Mouse (Mus musculus) cortical plate, adult 2 months (tissue): ENCODE results near the gene Fgfr2. TPM values are rescaled to one million over a fixed set of nuclear protein-coding genes. Genes with fewer than 3 reads are reported as not detected.

ENCODE experiments used
- H3K27ac ChIP-seq: fragments of 200-500 bp; 2 replicates; pipeline ENCODE4 v1.5.1; 2012; ENCODE audit warnings: low read length, control low read depth, inconsistent platforms; ENCODE audit not compliant: insufficient read depth
- H3K4me1 ChIP-seq: fragments of 200-500 bp; 2 replicates; pipeline ENCODE4 v1.6.1; 2011; ENCODE audit warnings: low read length; ENCODE audit not compliant: control insufficient read depth, insufficient read depth
- H3K4me3 ChIP-seq: fragments of 200-500 bp; 2 replicates; pipeline ENCODE4 v1.5.1; 2011; ENCODE audit warnings: mild to moderate bottlenecking, low read length, control low read depth; ENCODE audit not compliant: insufficient read depth
- CTCF ChIP-seq: fragments of 200-500 bp; IDR thresholded peaks from 2 replicates; pipeline ENCODE4 v1.5.1; 2011; ENCODE audit warnings: mild to moderate bottlenecking, control low read depth, low read length; ENCODE audit not compliant: insufficient read depth; ENCODE audit errors: extremely low read depth
- POLR2A ChIP-seq: fragments of 200-500 bp; IDR thresholded peaks from 2 replicates; pipeline ENCODE4 v1.6.1; 2011; ENCODE audit warnings: mild to moderate bottlenecking, low read length, control low read depth; ENCODE audit not compliant: insufficient read depth; ENCODE audit errors: extremely low read depth
- polyA plus RNA-seq: library from polyadenylated mRNA; depleted of rRNA; stranded (reverse); fragments of >200 nt; gene quantifications from 2 replicates; pipeline ENCODE4 v1.2.3, GENCODE M21; 2012

The Fgfr2 gene
- polyA plus RNA-seq, 1 experiment = 50.4 TPM

- Histone ChIP-seq H3K4me1 (peaks cover 28% of the 10 kb centered on the region), H3K27ac (peak overlapping the region; percentile 83), H3K4me3 (no peak overlapping the region)
- TF ChIP-seq CTCF (no peak), POLR2A (no peak)
These were observed 316.9 kb downstream of the Fgfr2 start for GRCm38 (mm10) chr7:132806286-132806685.

- no peak overlapping the region for H3K27ac ChIP-seq
- no peak overlapping the region for H3K4me3 ChIP-seq
- TF ChIP-seq POLR2A (no peak), CTCF (no peak)
- peaks cover 26% of the 10 kb centered on the region for H3K4me1 ChIP-seq
These were observed 318.2 kb downstream of the Fgfr2 start for GRCm38 (mm10) chr7:132804951-132805350.

GRCm38 (mm10) chr7:132804461-132804860 is 318.7 kb downstream of the Fgfr2 start:
- H3K27ac ChIP-seq = no peak overlapping the region
- peaks cover 26% of the 10 kb centered on the region for H3K4me1 ChIP-seq
- H3K4me3 ChIP-seq = no peak overlapping the region
- no peak for TF ChIP-seq POLR2A
- TF ChIP-seq CTCF = no peak

GRCm38 (mm10) chr7:132803962-132804361 is 319.2 kb downstream of the Fgfr2 start:
- Histone ChIP-seq H3K4me1 (peaks cover 29% of the 10 kb centered on the region), H3K4me3 (no peak overlapping the region), H3K27ac (no peak overlapping the region)
- TF ChIP-seq CTCF = no peak
- no peak for TF ChIP-seq POLR2A

- peak overlapping the region; percentile 43; the same call in 1 of the 2 replicates for H3K27ac ChIP-seq
- no peak overlapping the region for H3K4me3 ChIP-seq
- H3K4me1 ChIP-seq = peaks cover 30% of the 10 kb centered on the region
- TF ChIP-seq CTCF (no peak), POLR2A (no peak)
These were observed 319.8 kb downstream of the Fgfr2 start for GRCm38 (mm10) chr7:132803336-132803735.

GRCm38 (mm10) chr7:132802691-132803090 is 320.5 kb downstream of the Fgfr2 start:
- no peak for TF ChIP-seq POLR2A
- TF ChIP-seq CTCF = no peak
- Histone ChIP-seq H3K4me3 (no peak overlapping the region), H3K4me1 (peaks cover 27% of the 10 kb centered on the region), H3K27ac (peak overlapping the region; percentile 43; the same call in 1 of the 2 replicates)

GRCm38 (mm10) chr7:132802066-132802465 is 321.1 kb downstream of the Fgfr2 start:
- peaks cover 23% of the 10 kb centered on the region for H3K4me1 ChIP-seq
- H3K4me3 ChIP-seq = no peak overlapping the region
- TF ChIP-seq POLR2A = no peak
- peak overlapping the region; percentile 43; the same call in 1 of the 2 replicates for H3K27ac ChIP-seq

- no peak for TF ChIP-seq CTCF
- TF ChIP-seq POLR2A = no peak
- Histone ChIP-seq H3K27ac (no peak overlapping the region), H3K4me1 (peaks cover 19% of the 10 kb centered on the region), H3K4me3 (no peak overlapping the region)
These were observed 321.6 kb downstream of the Fgfr2 start for GRCm38 (mm10) chr7:132801509-132801908.

- peaks cover 13% of the 10 kb centered on the region for H3K4me1 ChIP-seq
These were observed 322.3 kb downstream of the Fgfr2 start for GRCm38 (mm10) chr7:132800868-132801267.

GRCm38 (mm10) chr7:132799119-132800016 is 323.8 kb downstream of the Fgfr2 start:
- TF ChIP-seq POLR2A (no peak), CTCF (0 out of 2 replicates have a peak, but pooled peaks have one; percentile 3)
- peaks cover 9% of the 10 kb centered on the region for H3K4me1 ChIP-seq
- H3K27ac ChIP-seq = peak overlapping the region; percentile 56; the same call in 1 of the 2 replicates

More at GRCm38 (mm10) chr7:132800868-132801267, 322.3 kb downstream of the Fgfr2 start:
- TF ChIP-seq CTCF (no peak), POLR2A (no peak)
- Histone ChIP-seq H3K4me3 (no peak overlapping the region), H3K27ac (no peak overlapping the region)

More at GRCm38 (mm10) chr7:132799119-132800016, 323.8 kb downstream of the Fgfr2 start:
- no peak overlapping the region for H3K4me3 ChIP-seq
